Mouse (Mus musculus) ES-Bruce4 (cell line): ENCODE measurements around the gene Crocc.

Experiments used
- CTCF ChIP-seq: IDR thresholded peaks from one replicate; pipeline ENCODE4 v1.8.1; 2011; ENCODE audit warnings: low read depth, low read length
- EP300 ChIP-seq: IDR thresholded peaks from 2 replicates; pipeline ENCODE4 v1.6.1; 2011; ENCODE audit warnings: low read depth, low read length; ENCODE audit not compliant: insufficient read depth
- POLR2A ChIP-seq: IDR thresholded peaks from one replicate; pipeline ENCODE4 v1.8.1; 2011; ENCODE audit warnings: low read length; ENCODE audit not compliant: insufficient read depth

DNA sequence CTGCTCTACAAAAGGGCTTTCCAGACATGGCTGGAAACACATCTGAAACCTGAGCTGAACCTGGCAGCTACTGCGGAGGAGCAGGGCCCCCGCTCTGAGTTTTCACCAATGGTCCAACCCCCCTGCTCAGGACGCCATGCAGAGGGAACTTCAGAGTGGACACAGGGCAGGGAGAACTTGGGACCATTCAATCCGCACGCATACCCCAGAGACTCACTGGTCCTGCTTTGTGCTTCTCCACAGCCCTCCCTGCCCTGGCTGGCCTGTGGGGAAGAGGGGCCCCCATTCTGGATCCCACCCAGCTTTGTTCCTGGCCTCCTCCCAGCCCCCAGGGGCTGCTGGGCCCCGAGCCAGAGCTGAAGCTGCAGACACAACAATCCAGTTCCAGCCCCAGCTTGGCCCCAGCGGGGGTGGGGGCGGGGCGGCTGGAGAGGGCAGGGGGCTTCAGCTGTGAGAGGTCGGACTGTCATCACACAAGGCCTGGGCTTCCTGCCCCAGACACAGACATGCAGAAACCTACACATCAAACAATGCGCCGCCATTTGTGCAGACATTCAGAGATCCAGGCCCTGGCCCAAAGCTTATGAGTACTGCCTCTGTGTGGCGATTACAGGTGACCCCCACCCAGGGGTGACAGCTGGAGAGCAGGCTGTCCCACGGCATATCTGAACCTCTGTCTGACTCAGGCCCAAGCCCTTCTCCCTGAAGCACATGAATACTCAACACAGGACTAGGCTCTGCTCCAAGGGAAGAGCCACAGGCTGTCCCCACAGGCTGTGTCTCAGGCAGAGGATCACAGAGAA lies 39.3 kb downstream of the Crocc start:
- TF ChIP-seq POLR2A = no peak
- no peak for TF ChIP-seq EP300
- no peak for TF ChIP-seq CTCF
